Mouse (Mus musculus) MEL (cell line): ENCODE measurements at regions not wholly inside any gene's neighbourhood (a gene's known extent, or its start where the extent isn't known, plus 50 kb on each side); places are given as distances from the start of the nearest gene placed in this dataset.

Source experiments
- CHD1 ChIP-seq: IDR thresholded peaks from 2 replicates; pipeline ENCODE4 v1.6.1; 2012; ENCODE audit warnings: low read depth, mild to moderate bottlenecking, inconsistent platforms, low read length, improper control_type of control experiment
- CTCF ChIP-seq, 3 experiments: IDR thresholded peaks in 2 of 3; conservative IDR thresholded peaks in 1 of 3; 2 replicates each; pipeline ENCODE4 v1.5.1; 2011 to 2012; ENCODE audit warnings: low read length in 3 of 3, low read depth in 2 of 3, mild to moderate bottlenecking in 2 of 3, improper control_type of control experiment in 1 of 3, inconsistent platforms in 1 of 3, mixed read lengths in 1 of 3, moderate library complexity in 1 of 3; ENCODE audit not compliant: control insufficient read depth in 1 of 3, insufficient read depth in 1 of 3, poor library complexity in 1 of 3, severe bottlenecking in 1 of 3
- MAFK ChIP-seq: IDR thresholded peaks from 2 replicates; pipeline ENCODE4 v1.6.1; 2011; ENCODE audit warnings: low read depth, mild to moderate bottlenecking, low read length, improper control_type of control experiment, borderline replicate concordance
- MAX ChIP-seq: IDR thresholded peaks from 2 replicates; pipeline ENCODE4 v1.6.1; 2011; ENCODE audit warnings: low read length, improper control_type of control experiment
- MYB ChIP-seq: IDR thresholded peaks from 2 replicates; pipeline ENCODE4 v1.6.1; 2011; ENCODE audit warnings: mild to moderate bottlenecking, low read depth, low read length, improper control_type of control experiment
- NRF1 ChIP-seq: IDR thresholded peaks from 2 replicates; pipeline ENCODE4 v1.6.1; 2014; ENCODE audit warnings: low read depth, mild to moderate bottlenecking, inconsistent platforms, low read length, improper control_type of control experiment, moderate library complexity; ENCODE audit not compliant: poor library complexity, insufficient read depth, severe bottlenecking
- POLR2A ChIP-seq, 2 experiments: IDR thresholded peaks; 2 replicates each; pipeline ENCODE4 v1.6.1; 2011 to 2012; ENCODE audit warnings: low read length in 2 of 2, mild to moderate bottlenecking in 2 of 2, control low read depth in 1 of 2, improper control_type of control experiment in 1 of 2, low read depth in 1 of 2, moderate library complexity in 1 of 2; ENCODE audit not compliant: control insufficient read depth in 1 of 2, insufficient read depth in 1 of 2, poor library complexity in 1 of 2
- POLR2AphosphoS2 ChIP-seq: IDR thresholded peaks from 2 replicates; pipeline ENCODE4 v1.6.1; 2011; ENCODE audit warnings: low read length, improper control_type of control experiment
- TCF12 ChIP-seq: IDR thresholded peaks from 2 replicates; pipeline ENCODE4 v1.6.1; 2014; ENCODE audit warnings: low read depth, mild to moderate bottlenecking, inconsistent platforms, low read length, improper control_type of control experiment, moderate library complexity
- USF1 ChIP-seq: IDR thresholded peaks from 2 replicates; pipeline ENCODE4 v1.6.1; 2014; ENCODE audit warnings: low read depth, mild to moderate bottlenecking, inconsistent platforms, low read length, improper control_type of control experiment, moderate library complexity

DNA sequence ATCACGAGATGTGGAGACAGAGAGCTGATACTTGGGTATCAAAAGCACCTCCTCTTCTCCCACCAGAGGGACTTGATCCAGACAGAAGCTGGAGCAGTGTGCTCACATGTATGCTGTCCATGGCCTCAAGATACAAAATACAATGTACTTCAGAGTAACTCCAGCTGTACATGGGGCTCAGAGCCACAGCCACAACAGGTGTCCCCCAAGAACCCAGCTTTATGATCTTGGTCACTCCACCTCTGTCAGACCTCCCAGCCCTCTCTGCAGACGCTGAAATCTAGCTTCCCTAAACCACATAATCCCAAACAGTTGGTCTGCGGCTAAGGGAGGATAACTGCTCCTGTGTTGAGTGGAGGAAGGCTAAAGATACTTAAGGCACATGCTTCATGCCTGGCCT lies 389.9 kb downstream of the Gm45692 start:
- TF ChIP-seq CTCF (IDR thresholded peaks at IDR 0.05 in 2 of 3, conservative IDR thresholded peaks at IDR 0.05 in 1 of 3; ENCODE audit: control insufficient read depth in 1 of 3, insufficient read depth in 1 of 3, low read depth in 2 of 3, low read length in 3 of 3, poor library complexity in 1 of 3, severe bottlenecking in 1 of 3) (no peak), TCF12 (no peak), MYB (no peak), CHD1 (no peak), NRF1 (no peak), USF1 (no peak), MAFK (no peak), POLR2AphosphoS2 (no peak), MAX (no peak), POLR2A (IDR thresholded peaks at IDR 0.05; ENCODE audit: control insufficient read depth in 1 of 2, insufficient read depth in 1 of 2, low read depth in 1 of 2, low read length in 2 of 2, poor library complexity in 1 of 2) (no peak)
